Mouse (Mus musculus) lung, adult 2 months (tissue): ENCODE results near the gene Galnt15.

Experiments used
- CTCF ChIP-seq: fragments of 200-500 bp; IDR thresholded peaks from 2 replicates; pipeline ENCODE4 v1.5.1; 2011; ENCODE audit warnings: mild to moderate bottlenecking, low read length, control low read depth; ENCODE audit not compliant: insufficient read depth
- POLR2A ChIP-seq: fragments of 200-500 bp; IDR thresholded peaks from 2 replicates; pipeline ENCODE4 v1.6.1; 2011; ENCODE audit warnings: low read depth, mild to moderate bottlenecking, control low read depth, low read length, borderline replicate concordance; ENCODE audit errors: extremely low read depth

DNA sequence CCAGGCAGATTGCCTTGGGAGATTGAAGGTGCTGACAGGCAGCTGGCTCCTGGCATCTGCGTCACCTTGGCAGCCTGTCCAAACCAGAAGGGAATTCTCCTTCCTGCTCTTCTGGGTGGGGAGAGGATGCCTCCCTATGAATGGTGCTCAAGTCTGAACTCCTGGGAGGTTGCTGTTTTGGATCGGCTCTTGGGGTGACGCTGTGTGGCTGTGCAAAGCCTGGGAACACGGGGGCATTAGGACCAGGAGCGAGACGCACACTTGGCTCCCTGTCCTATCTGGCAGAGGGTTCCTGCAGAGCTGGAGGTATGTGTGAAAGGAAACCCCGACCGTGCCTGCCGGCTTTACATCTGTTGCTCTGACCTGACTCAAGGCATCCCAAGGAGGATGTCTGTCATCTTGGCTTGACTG lies at the start of gene Galnt15:
- no peak for TF ChIP-seq CTCF
- TF ChIP-seq POLR2A: peak; percentile 39; the same call in 1 of the 2 replicates
